Mouse (Mus musculus) bone marrow macrophage, adult 2 months (primary cell): ENCODE data around the gene Ncl.

Source experiments
- CTCF ChIP-seq: IDR thresholded peaks from 2 replicates; pipeline ENCODE4 v1.5.1; 2012; ENCODE audit warnings: low read depth, mild to moderate bottlenecking, low read length, moderate library complexity
- POLR2A ChIP-seq: IDR thresholded peaks from 2 replicates; pipeline ENCODE4 v1.6.1; 2012; ENCODE audit warnings: mild to moderate bottlenecking, low read depth, low read length, borderline replicate concordance

DNA sequence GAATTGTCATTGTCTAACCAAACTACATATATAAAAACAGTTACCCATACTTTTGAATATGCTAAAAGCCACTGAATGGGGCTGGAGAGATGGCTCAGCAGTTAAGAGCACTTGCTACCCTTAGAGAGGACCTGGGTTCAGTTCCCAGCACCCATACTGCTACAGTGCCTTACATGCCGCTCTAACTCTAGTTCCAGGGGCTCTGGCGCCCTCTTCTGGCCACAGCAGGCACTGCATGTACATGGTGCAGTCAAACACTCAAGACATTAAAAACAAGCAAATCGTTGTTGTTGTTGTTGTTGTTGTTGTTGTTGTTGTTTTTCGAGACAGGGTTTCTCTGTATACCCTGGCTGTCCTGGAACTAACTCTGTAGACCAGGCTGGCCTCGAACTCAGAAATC, 45.6 kb upstream of the Ncl start:
- TF ChIP-seq POLR2A (no peak), CTCF (peak; percentile 56)
